Mouse (Mus musculus): ENCODE data around the gene Sema4c.
"Not testable (repeated sequence)": the region's sequence is repeated elsewhere in the genome, so short reads cannot be mapped to it uniquely, and the experiment has no call there.

Sema4c gene

GRCm38 (mm10) chr1:36556553-36557456 lies 1.3 kb downstream of the Sema4c start:
- DNase-seq (ENCODE audit: low read depth, low spot score) = peak; percentile 87

GRCm38 (mm10) chr1:36555798-36556395 lies 2.3 kb downstream of the Sema4c start:
- peak; percentile 23 for DNase-seq (ENCODE audit: low read depth, low spot score)

GRCm38 (mm10) chr1:36554633-36555399 lies 3.3 kb downstream of the Sema4c start:
- DNase-seq (ENCODE audit: low read depth, low spot score) = no peak

GRCm38 (mm10) chr1:36552506-36552905 lies 5.6 kb downstream of the Sema4c start:
- no peak for DNase-seq (ENCODE audit: low read depth, low spot score)

GRCm38 (mm10) chr1:36551904-36552303 lies 6.2 kb downstream of the Sema4c start:
- no peak for DNase-seq (ENCODE audit: low read depth, low spot score)

- DNase-seq (ENCODE audit: low read depth, low spot score) = no peak
Observed at GRCm38 (mm10) chr1:36550075-36550863, 7.9 kb downstream of the Sema4c start.

GRCm38 (mm10) chr1:36549491-36549890 lies 8.7 kb downstream of the Sema4c start:
- DNase-seq (ENCODE audit: low read depth, low spot score) = no peak

GRCm38 (mm10) chr1:36548771-36549170 lies 9.4 kb downstream of the Sema4c start:
- no peak for DNase-seq (ENCODE audit: low read depth, low spot score)

- DNase-seq (ENCODE audit: low read depth, low spot score) = no peak
Observed at GRCm38 (mm10) chr1:36547981-36548598, 10.1 kb downstream of the Sema4c start.

- DNase-seq (ENCODE audit: low read depth, low spot score) = peak; percentile 97
Observed at GRCm38 (mm10) chr1:36546888-36547471, 11.2 kb downstream of the Sema4c start, which contains the start of gene Ankrd39. Gene Ankrd39 (minus strand): TSS chr1:36547445.

- peak; percentile 60 for DNase-seq (ENCODE audit: low read depth, low spot score)
Observed at GRCm38 (mm10) chr1:36545845-36546600, 12.1 kb downstream of the Sema4c start.

GRCm38 (mm10) chr1:36545382-36545781 lies 12.8 kb downstream of the Sema4c start:
- peak; percentile 16 for DNase-seq (ENCODE audit: low read depth, low spot score)

- DNase-seq (ENCODE audit: low read depth, low spot score) = no peak
Observed at GRCm38 (mm10) chr1:36542925-36543324, 15.2 kb downstream of the Sema4c start.

GRCm38 (mm10) chr1:36541844-36542243 lies 16.3 kb downstream of the Sema4c start:
- DNase-seq (ENCODE audit: low read depth, low spot score) = no peak

GRCm38 (mm10) chr1:36540807-36541206 lies 17.3 kb downstream of the Sema4c start:
- no peak for DNase-seq (ENCODE audit: low read depth, low spot score)

GRCm38 (mm10) chr1:36540132-36540531 lies 18.0 kb downstream of the Sema4c start:
- DNase-seq (ENCODE audit: low read depth, low spot score) = no peak

GRCm38 (mm10) chr1:36539186-36539585 lies 19.0 kb downstream of the Sema4c start, which contains the start of gene Gm42417:
Gene Gm42417 (minus strand): TSS chr1:36539429.
- no peak for DNase-seq (ENCODE audit: low read depth, low spot score)

- DNase-seq (ENCODE audit: low read depth, low spot score) = no peak
Observed at GRCm38 (mm10) chr1:36538727-36539126, 19.4 kb downstream of the Sema4c start.

- DNase-seq (ENCODE audit: low read depth, low spot score) = not testable (repeated sequence)
Observed at GRCm38 (mm10) chr1:36536783-36537182, 21.4 kb downstream of the Sema4c start, which contains the start of gene Ankrd23. Gene Ankrd23 (minus strand): TSS chr1:36536883.

- no peak for DNase-seq (ENCODE audit: low read depth, low spot score)
Observed at GRCm38 (mm10) chr1:36536397-36536728, 21.8 kb downstream of the Sema4c start.
